Mouse (Mus musculus) liver, embryonic 15.5 days (tissue): ENCODE data around the gene Tprn. TPM values are rescaled to one million over a fixed set of nuclear protein-coding genes. Genes with fewer than 3 reads are reported as not detected.

Experiments used
- ATAC-seq: fragments of 200-750 bp; cut with Nextera tagmentation; 2 replicates; pipeline ENCODE4 v1.8.0; 2017; ENCODE audit warnings: moderate number of reproducible peaks, mild to moderate bottlenecking, moderate library complexity; ENCODE audit not compliant: insufficient read depth
- H3K27ac ChIP-seq: fragments of 300-500 bp; sonication (generic); replicated peaks from 2 replicates; pipeline ENCODE4 v1.5.1; 2015; ENCODE audit warnings: mild to moderate bottlenecking, inconsistent platforms
- H3K27me3 ChIP-seq: fragments of 300-500 bp; sonication (generic); 2 replicates; pipeline ENCODE4 v1.6.1; 2015; ENCODE audit warnings: mild to moderate bottlenecking, inconsistent platforms
- H3K36me3 ChIP-seq: fragments of 300-500 bp; sonication (generic); replicated peaks from 2 replicates; pipeline ENCODE4 v1.6.1; 2015; ENCODE audit warnings: moderate library complexity, mild to moderate bottlenecking, inconsistent platforms
- H3K4me1 ChIP-seq: fragments of 300-500 bp; sonication (generic); replicated peaks from 2 replicates; pipeline ENCODE4 v1.6.1; 2015; ENCODE audit warnings: inconsistent platforms
- H3K4me2 ChIP-seq: fragments of 300-500 bp; sonication (generic); 2 replicates; pipeline ENCODE4 v1.6.1; 2015; ENCODE audit warnings: moderate library complexity, mild to moderate bottlenecking, inconsistent platforms
- H3K4me3 ChIP-seq: fragments of 300-500 bp; sonication (generic); replicated peaks from 2 replicates; pipeline ENCODE4 v1.5.1; 2015; ENCODE audit warnings: mild to moderate bottlenecking, inconsistent platforms
- H3K9ac ChIP-seq: fragments of 300-500 bp; sonication (generic); 2 replicates; pipeline ENCODE4 v1.6.1; 2015; ENCODE audit warnings: moderate library complexity, mild to moderate bottlenecking, inconsistent platforms
- H3K9me3 ChIP-seq: fragments of 300-500 bp; sonication (generic); replicated peaks from 2 replicates; pipeline ENCODE4 v1.6.1; 2016; ENCODE audit warnings: inconsistent platforms
- WGBS: fragments of 180-500 bp; shearing (Covaris S2); methylation state at CpG from one replicate; pipeline ENCODE4 v1.1.7; 2015; ENCODE audit warnings: mixed read lengths; ENCODE audit not compliant: insufficient replicate concordance; 5-methylcytosine and 5-hydroxymethylcytosine counted together
- polyA plus RNA-seq: library from polyadenylated mRNA; unstranded; fragments of >200 nt; fragmentation: Nextera tagmentation; extraction: Ambion mirVana; gene quantifications from 2 replicates; pipeline ENCODE4 v1.2.1, GENCODE M21; 2015

Gene Tprn
- polyA plus RNA-seq, 1 experiment from 2014 or later: 3.9 TPM

- Histone ChIP-seq H3K27ac (no peak within 1 kb of the TSS), H3K9me3 (no peaks in the 10 kb centered on the region), H3K4me2 (peak within 1 kb of the TSS; percentile 15; the same call in 1 of the 2 replicates), H3K9ac (no peak within 1 kb of the TSS), H3K4me3 (no peak within 1 kb of the TSS), H3K4me1 (peaks cover 25% of the 10 kb centered on the region), H3K27me3 (peaks cover 53% of the 10 kb centered on the region), H3K36me3 (peaks cover 29% of the 10 kb centered on the region)
- ATAC-seq: no peak
- 69% methylated on average over 6 of the region's 6 CpGs for WGBS
These were observed 25.7 kb downstream of the Tprn start, which contains the start of gene Tmem210 for GRCm38 (mm10) chr2:25287927-25288649. Gene Tmem210 (plus strand): TSS chr2:25288145.

- ATAC-seq: no peak
- no peak overlapping the region for H3K9ac ChIP-seq
- 59% methylated on average over 7 of the region's 7 CpGs for WGBS
- no peaks in the 10 kb centered on the region for H3K9me3 ChIP-seq
- H3K27ac ChIP-seq: no peak overlapping the region
- peaks cover 61% of the 10 kb centered on the region for H3K27me3 ChIP-seq
- H3K4me2 ChIP-seq: no peak overlapping the region
- H3K4me3 ChIP-seq: no peak overlapping the region
- peaks cover 25% of the 10 kb centered on the region for H3K4me1 ChIP-seq
- peaks cover 21% of the 10 kb centered on the region for H3K36me3 ChIP-seq
These were observed 26.4 kb downstream of the Tprn start for GRCm38 (mm10) chr2:25288734-25289345.

- ATAC-seq: no peak
- peaks cover 69% of the 10 kb centered on the region for H3K27me3 ChIP-seq
- 13% methylated on average over 11 of the region's 11 CpGs for WGBS
- H3K4me3 ChIP-seq: no peak within 1 kb of the TSS
- H3K4me1 ChIP-seq: peaks cover 25% of the 10 kb centered on the region
- no peak within 1 kb of the TSS for H3K9ac ChIP-seq
- H3K27ac ChIP-seq: no peak within 1 kb of the TSS
- no peaks in the 10 kb centered on the region for H3K9me3 ChIP-seq
- peaks cover 13% of the 10 kb centered on the region for H3K36me3 ChIP-seq
- H3K4me2 ChIP-seq: no peak within 1 kb of the TSS
These were observed 27.2 kb downstream of the Tprn start, which contains the start of gene Lrrc26 for GRCm38 (mm10) chr2:25289651-25290050. Gene Lrrc26 (plus strand): TSS chr2:25289915.

- H3K4me1 ChIP-seq: peaks cover 25% of the 10 kb centered on the region
- H3K27me3 ChIP-seq: peaks cover 75% of the 10 kb centered on the region
- H3K4me2 ChIP-seq: no peak overlapping the region
- H3K9me3 ChIP-seq: no peaks in the 10 kb centered on the region
- peaks cover 7% of the 10 kb centered on the region for H3K36me3 ChIP-seq
- no peak overlapping the region for H3K9ac ChIP-seq
- no peak overlapping the region for H3K4me3 ChIP-seq
- ATAC-seq: no peak
- whole genome bisulfite sequencing: 3% methylated on average over 54 of the region's 54 CpGs
- no peak overlapping the region for H3K27ac ChIP-seq
These were observed 27.8 kb downstream of the Tprn start for GRCm38 (mm10) chr2:25290101-25290815.

DNA sequence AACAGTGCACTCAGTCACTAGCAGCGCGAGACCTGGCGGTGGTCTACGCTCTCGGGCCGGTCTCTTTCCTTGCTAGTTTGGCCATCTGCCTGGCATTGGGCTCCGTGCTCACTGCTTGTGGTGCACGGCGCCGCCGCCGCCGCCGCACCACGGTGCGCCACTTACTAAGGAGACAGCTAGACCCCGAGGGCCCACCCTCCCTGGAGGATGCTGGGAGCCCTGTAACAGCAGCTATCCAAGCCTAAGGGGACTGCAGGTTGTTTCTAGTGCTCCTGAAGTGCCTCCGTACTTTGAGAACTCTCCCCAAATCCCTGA lies 28.4 kb downstream of the Tprn start:
- ATAC-seq: no peak
- H3K27ac ChIP-seq: no peak overlapping the region
- H3K27me3 ChIP-seq: peaks cover 80% of the 10 kb centered on the region
- no peak overlapping the region for H3K9ac ChIP-seq
- H3K4me2 ChIP-seq: no peak overlapping the region
- H3K4me1 ChIP-seq: peaks cover 25% of the 10 kb centered on the region
- WGBS: 2% methylated on average over 18 of the region's 18 CpGs
- H3K36me3 ChIP-seq: peaks cover 2% of the 10 kb centered on the region; the same call in 1 of the 2 replicates
- no peaks in the 10 kb centered on the region for H3K9me3 ChIP-seq
- no peak overlapping the region for H3K4me3 ChIP-seq

- peaks cover 21% of the 10 kb centered on the region for H3K4me1 ChIP-seq
- no peak overlapping the region for H3K27ac ChIP-seq
- 11% methylated on average over 32 of the region's 32 CpGs for WGBS
- 0 out of 2 replicates have a peak overlapping the region, but pooled peaks have one; percentile 37 for H3K4me3 ChIP-seq
- peaks cover 86% of the 10 kb centered on the region for H3K27me3 ChIP-seq
- H3K4me2 ChIP-seq: peak overlapping the region; percentile 58; the same call in 1 of the 2 replicates
- H3K36me3 ChIP-seq: no peaks in the 10 kb centered on the region
- no peak overlapping the region for H3K9ac ChIP-seq
- ATAC-seq: no peak
- H3K9me3 ChIP-seq: no peaks in the 10 kb centered on the region
These were observed 29.0 kb downstream of the Tprn start for GRCm38 (mm10) chr2:25291184-25292053.

GRCm38 (mm10) chr2:25292054-25292544 lies 29.7 kb downstream of the Tprn start:
- Histone ChIP-seq H3K4me3 (peak overlapping the region; percentile 37), H3K36me3 (no peaks in the 10 kb centered on the region), H3K27ac (no peak overlapping the region), H3K4me1 (peaks cover 14% of the 10 kb centered on the region), H3K9me3 (no peaks in the 10 kb centered on the region), H3K4me2 (peak overlapping the region; percentile 58), H3K9ac (no peak overlapping the region), H3K27me3 (peaks cover 93% of the 10 kb centered on the region)
- 8% methylated on average over 38 of the region's 43 CpGs for WGBS
- ATAC-seq: no peak

DNA sequence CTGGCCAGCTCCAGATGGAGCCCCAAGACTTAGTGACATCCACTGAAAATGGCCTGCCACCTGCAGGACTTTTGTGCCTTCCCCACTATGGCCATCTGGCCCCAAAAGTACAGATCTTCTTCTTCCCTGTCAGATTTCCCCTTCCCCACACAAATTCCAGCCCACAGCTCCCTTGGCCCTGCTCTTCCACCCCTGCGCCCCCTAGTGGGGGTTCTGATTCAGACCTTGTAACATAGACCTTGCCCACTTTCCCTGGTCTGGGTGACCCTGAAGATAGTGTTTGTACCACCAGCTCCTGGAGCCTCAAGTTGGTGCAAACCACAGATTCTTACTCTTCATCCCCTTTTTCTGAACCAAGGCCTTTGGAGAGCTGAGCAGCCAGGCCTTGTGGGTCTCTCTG lies 30.4 kb downstream of the Tprn start:
- 0% methylated on average over 1 of the region's 1 CpGs for WGBS

DNA sequence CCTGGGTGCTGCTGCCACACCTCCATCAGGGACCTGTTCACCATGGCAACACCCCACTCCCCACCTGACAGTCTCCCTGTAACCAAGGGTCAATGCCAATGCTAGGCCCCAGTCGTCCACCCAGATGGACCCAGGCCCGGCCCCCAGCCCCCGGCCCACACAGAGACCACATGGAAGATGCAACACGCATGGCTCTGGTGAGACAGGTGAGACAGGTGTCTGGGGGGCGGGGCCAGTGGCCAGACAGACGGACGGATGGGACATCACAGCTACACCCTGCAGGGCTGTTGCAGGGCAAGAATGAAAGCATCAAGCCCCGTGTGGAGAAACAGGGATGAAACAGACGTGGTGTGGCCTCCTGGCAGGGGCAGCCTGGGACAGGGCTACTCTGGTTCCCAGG lies 31.3 kb downstream of the Tprn start:
- ATAC-seq: no peak
- H3K9me3 ChIP-seq: no peaks in the 10 kb centered on the region
- no peak overlapping the region for H3K27ac ChIP-seq
- no peak overlapping the region for H3K4me2 ChIP-seq
- H3K4me1 ChIP-seq: peaks cover 9% of the 10 kb centered on the region
- H3K36me3 ChIP-seq: no peaks in the 10 kb centered on the region
- no peak overlapping the region for H3K9ac ChIP-seq
- 60% methylated on average over 9 of the region's 9 CpGs for WGBS
- H3K4me3 ChIP-seq: no peak overlapping the region
- peaks cover 98% of the 10 kb centered on the region for H3K27me3 ChIP-seq

More for the DNA sequence above, 30.4 kb downstream of the Tprn start:
- H3K4me1 ChIP-seq: peaks cover 9% of the 10 kb centered on the region
- ATAC-seq: no peak
- peaks cover 99% of the 10 kb centered on the region for H3K27me3 ChIP-seq
- no peak overlapping the region for H3K27ac ChIP-seq
- no peaks in the 10 kb centered on the region for H3K9me3 ChIP-seq
- 0 out of 2 replicates have a peak overlapping the region, but pooled peaks have one; percentile 58 for H3K4me2 ChIP-seq
- H3K36me3 ChIP-seq: no peaks in the 10 kb centered on the region
- H3K4me3 ChIP-seq: 0 out of 2 replicates have a peak overlapping the region, but pooled peaks have one; percentile 37
- H3K9ac ChIP-seq: no peak overlapping the region

- Histone ChIP-seq H3K4me3 (no peak overlapping the region), H3K9ac (no peak overlapping the region), H3K27ac (no peak overlapping the region), H3K36me3 (no peaks in the 10 kb centered on the region), H3K4me2 (no peak overlapping the region), H3K4me1 (peaks cover 7% of the 10 kb centered on the region), H3K9me3 (no peaks in the 10 kb centered on the region), H3K27me3 (peaks cover 71% of the 10 kb centered on the region)
- ATAC-seq: no peak
- WGBS: 64% methylated on average over 8 of the region's 8 CpGs
These were observed 34.7 kb downstream of the Tprn start for GRCm38 (mm10) chr2:25297093-25297492.
